9 mouse cellular contexts compared by ENCODE assay signal in genomic region chr10:56379720-56380119, GRCm38 (mm10). TPM values are rescaled to one million over a fixed set of nuclear protein-coding genes. Genes with fewer than 3 reads are reported as not detected.
DNase-seq lines count a peak whose midpoint lies in the region; ATAC-seq lines count a peak whose summit lies in the region.
"Had no signal": no experiment of that assay in that cellular context is flagged by ENCODE, and none has a peak within 500 bp of the region (broad histone marks: within the 10 kb centered on the region; RNA-seq: fewer than 3 reads in every experiment).

No protein-coding gene starts in this region.

- H3K9me3 ChIP-seq in kidney, embryonic 14.5 days (ENCODE audit: control insufficient read depth, low read length) = no peaks in the 10 kb centered on the region
- H3K9me3 ChIP-seq in hindbrain, embryonic 10.5 days = no peaks in the 10 kb centered on the region
- no peaks in the 10 kb centered on the region for H3K9me3 ChIP-seq in midbrain, embryonic 13.5 days

- H3K4me3 ChIP-seq in kidney, embryonic 14.5 days (ENCODE audit: low read length) = peak overlapping the region; percentile 76
- peak overlapping the region; percentile 72 for H3K4me3 ChIP-seq in hindbrain, embryonic 10.5 days
- peak overlapping the region; percentile 56 for H3K4me3 ChIP-seq in midbrain, embryonic 13.5 days (replicated peaks)

- DNase-seq in kidney, postnatal 14 days = no peak
- DNase-seq in embryo, embryonic 11 days = peak; percentile 44
- DNase-seq in hindbrain, embryonic 10.5 days (ENCODE audit: low spot score) = no peak
- DNase-seq in left cerebral cortex, adult 18-20 months (ENCODE audit: low spot score in 2 of 2) = no peak
- no peak for DNase-seq in adrenal gland, postnatal 4 days (ENCODE audit: low spot score in 2 of 2)
- DNase-seq in frontal cortex, postnatal 36 days (ENCODE audit: low spot score in 2 of 2) = no peak
- DNase-seq: cerebellum, adult 8-10 months had no signal

- H3K27me3 ChIP-seq in kidney, embryonic 14.5 days (ENCODE audit: control insufficient read depth, insufficient read depth, low read length) = no peaks in the 10 kb centered on the region
- no peaks in the 10 kb centered on the region for H3K27me3 ChIP-seq in hindbrain, embryonic 10.5 days (ENCODE audit: insufficient read depth, poor library complexity, severe bottlenecking)
- peaks cover 38% of the 10 kb centered on the region for H3K27me3 ChIP-seq in midbrain, embryonic 13.5 days

- ATAC-seq in kidney, embryonic 14.5 days (ENCODE audit: low FRiP score, low TSS enrichment) = no peak
- no peak for ATAC-seq in midbrain, embryonic 13.5 days

- H3K27ac ChIP-seq in kidney, embryonic 14.5 days (ENCODE audit: low read depth, low read length) = peak overlapping the region; percentile 25; the same call in 1 of the 2 replicates
- 0 out of 2 replicates have a peak overlapping the region, but pooled peaks have one; percentile 56 for H3K27ac ChIP-seq in hindbrain, embryonic 10.5 days
- no peak overlapping the region for H3K27ac ChIP-seq in midbrain, embryonic 13.5 days

- H3K36me3 ChIP-seq in kidney, embryonic 14.5 days (ENCODE audit: control insufficient read depth, insufficient read depth, low read length) = no peaks in the 10 kb centered on the region; the same call in 1 of the 2 replicates
- H3K36me3 ChIP-seq in hindbrain, embryonic 10.5 days = peaks cover 17% of the 10 kb centered on the region
- no peaks in the 10 kb centered on the region for H3K36me3 ChIP-seq in midbrain, embryonic 13.5 days

- H3K9ac ChIP-seq in kidney, embryonic 14.5 days (ENCODE audit: low read depth, low read length) = peak overlapping the region; percentile 83
- H3K9ac ChIP-seq in midbrain, embryonic 13.5 days (replicated peaks) = no peak overlapping the region

- peaks cover 6% of the 10 kb centered on the region; the same call in 1 of the 2 replicates for H3K4me1 ChIP-seq in kidney, embryonic 14.5 days (ENCODE audit: control insufficient read depth, insufficient read depth, low read length)
- H3K4me1 ChIP-seq in hindbrain, embryonic 10.5 days (replicated peaks) = peaks cover 23% of the 10 kb centered on the region
- peaks cover 29% of the 10 kb centered on the region for H3K4me1 ChIP-seq in midbrain, embryonic 13.5 days (replicated peaks)

- peak overlapping the region; percentile 63 for H3K4me2 ChIP-seq in kidney, embryonic 14.5 days (replicated peaks; ENCODE audit: low read depth, low read length)
- H3K4me2 ChIP-seq in midbrain, embryonic 13.5 days (replicated peaks) = peak overlapping the region; percentile 89

- WGBS in kidney, embryonic 14.5 days = 5% methylated on average over 7 of the region's 7 CpGs
- 12% methylated on average over 7 of the region's 7 CpGs for WGBS in hindbrain, embryonic 10.5 days
- 9% methylated on average over 7 of the region's 7 CpGs for WGBS in midbrain, embryonic 13.5 days

RNA-seq across cellular contexts. Expression of gene Gja1, which starts 2.6 kb away (rescaled TPM):
- polyA plus RNA-seq in kidney, embryonic 14.5 days (2014; fragmentation: Nextera tagmentation; extraction: Ambion mirVana) = 120 and 183 TPM in 2 replicates
- 103 and 147 TPM in 2 replicates for polyA plus RNA-seq in hindbrain, embryonic 10.5 days (2016; fragmentation: Nextera tagmentation; extraction: Ambion mirVana)
- 80.5 and 86.7 TPM in 2 replicates for polyA plus RNA-seq in midbrain, embryonic 13.5 days (2015; fragmentation: Nextera tagmentation; extraction: Ambion mirVana)
- total RNA-seq in left cerebral cortex, adult 18-20 months (2021) = 100 to 1,000 TPM; 147 to 198 TPM
- total RNA-seq in adrenal gland, postnatal 4 days (2021) = 100 to 1,000 TPM; 218 to 248 TPM
